Mouse (Mus musculus): ENCODE measurements around the gene Cyp2b23.
"Not testable (repeated sequence)": the region's sequence is repeated elsewhere in the genome, so short reads cannot be mapped to it uniquely, and the experiment has no call there.

DNA sequence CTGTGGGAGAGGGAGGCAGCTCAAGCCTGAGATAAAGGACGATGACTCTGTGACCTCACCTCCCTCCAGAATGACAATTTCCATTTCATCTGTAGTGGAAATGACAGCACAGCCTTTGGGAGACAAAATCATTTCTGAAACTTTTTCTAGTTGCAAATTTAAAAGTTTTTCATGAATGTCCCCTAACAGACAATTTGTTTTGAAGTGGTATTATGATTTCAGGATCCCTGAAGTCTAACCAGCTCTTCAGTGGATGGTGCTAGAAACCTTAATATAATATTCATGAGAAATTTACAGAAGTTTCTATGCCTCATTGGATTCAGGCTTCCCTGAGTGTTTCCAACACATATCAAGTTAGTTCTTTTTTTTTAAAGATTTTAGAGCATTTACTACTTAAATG is 67.9 kb downstream of the Cyp2b23 start, which contains the start of gene Vmn1r185:
- not testable (repeated sequence) for TF ChIP-seq CTCF (IDR thresholded peaks at IDR 0.05; ENCODE audit: control insufficient read depth, insufficient read depth, insufficient read length); MAX (IDR thresholded peaks at IDR 0.05); MYOG (IDR thresholded peaks at IDR 0.05; ENCODE audit: control insufficient read depth, extremely low read depth, insufficient read length)
